Mouse (Mus musculus) heart, embryonic 14.5 days (tissue): ENCODE data around the gene Tysnd1. TPM values are rescaled to one million over a fixed set of nuclear protein-coding genes. Genes with fewer than 3 reads are reported as not detected.

Experiments
- ATAC-seq: fragments of 200-750 bp; cut with Nextera tagmentation; 2 replicates; pipeline ENCODE4 v1.8.0; 2017; ENCODE audit warnings: low read depth, moderate TSS enrichment; ENCODE audit not compliant: insufficient number of reproducible peaks, insufficient read depth, low FRiP score
- H3K27ac ChIP-seq, 2 experiments: fragments of 200-500 bp in 1 of 2; fragments of 300-500 bp in 1 of 2; sonication (generic) in 1 of 2; replicated peaks in 1 of 2; 2 replicates each; pipeline ENCODE4 v1.5.1; 2012 to 2014; ENCODE audit warnings: low read depth in 2 of 2, low read length in 2 of 2, control low read depth in 1 of 2, mild to moderate bottlenecking in 1 of 2, mixed read lengths in 1 of 2; ENCODE audit not compliant: control insufficient read depth in 1 of 2, insufficient read depth in 1 of 2
- H3K27me3 ChIP-seq: fragments of 300-500 bp; sonication (generic); 2 replicates; pipeline ENCODE4 v1.6.1; 2014; ENCODE audit warnings: mild to moderate bottlenecking, low read length, control low read depth; ENCODE audit not compliant: control insufficient read depth, insufficient read depth
- H3K36me3 ChIP-seq: fragments of 300-500 bp; sonication (generic); 2 replicates; pipeline ENCODE4 v1.6.1; 2014; ENCODE audit warnings: mild to moderate bottlenecking, control low read depth, low read length, mixed read lengths; ENCODE audit not compliant: control insufficient read depth, insufficient read depth
- H3K4me1 ChIP-seq, 2 experiments: fragments of 200-500 bp in 1 of 2; fragments of 300-500 bp in 1 of 2; sonication (generic) in 1 of 2; 2 replicates each; pipeline ENCODE4 v1.6.1; 2012 to 2014; ENCODE audit warnings: low read length in 2 of 2, control low read depth in 1 of 2, mixed read lengths in 1 of 2; ENCODE audit not compliant: control insufficient read depth in 2 of 2, insufficient read depth in 2 of 2
- H3K4me2 ChIP-seq: fragments of 300-500 bp; sonication (generic); 2 replicates; pipeline ENCODE4 v1.6.1; 2014; ENCODE audit warnings: mild to moderate bottlenecking, low read length
- H3K4me3 ChIP-seq, 2 experiments: fragments of 200-500 bp in 1 of 2; fragments of 300-500 bp in 1 of 2; sonication (generic) in 1 of 2; 2 replicates each; pipeline ENCODE4 v1.5.1; 2012 to 2014; ENCODE audit warnings: low read length in 2 of 2, mild to moderate bottlenecking in 2 of 2, control low read depth in 1 of 2, low read depth in 1 of 2, moderate library complexity in 1 of 2; ENCODE audit not compliant: control insufficient read depth in 1 of 2, insufficient read depth in 1 of 2
- H3K9ac ChIP-seq: fragments of 300-500 bp; sonication (generic); 2 replicates; pipeline ENCODE4 v1.6.1; 2014; ENCODE audit warnings: mild to moderate bottlenecking, low read length
- H3K9me3 ChIP-seq: fragments of 300-500 bp; sonication (generic); 2 replicates; pipeline ENCODE4 v1.6.1; 2016; ENCODE audit warnings: low read length, control low read depth; ENCODE audit not compliant: control insufficient read depth
- WGBS: fragments of 180-500 bp; shearing (Covaris S2); extraction: QIAGEN DNeasy Blood & Tissue Kit; methylation state at CpG from one replicate; pipeline ENCODE4 v1.1.7; 2014; 5-methylcytosine and 5-hydroxymethylcytosine counted together
- polyA plus RNA-seq: library from polyadenylated mRNA; unstranded; fragments of >200 nt; fragmentation: Nextera tagmentation; extraction: Ambion mirVana; gene quantifications from 2 replicates; pipeline ENCODE4 v1.2.1, GENCODE M21; 2014

Gene Tysnd1
- polyA plus RNA-seq, 1 experiment from 2014 or later = 27.5 TPM

GRCm38 (mm10) chr10:61714146-61714545 lies 18.8 kb downstream of the Tysnd1 start:
- Histone ChIP-seq H3K27ac (no peak overlapping the region), H3K27me3 (no peaks in the 10 kb centered on the region), H3K4me1 (peaks cover 11 to 12% of the 10 kb centered on the region in 2 experiments), H3K4me2 (no peak overlapping the region), H3K9ac (no peak overlapping the region), H3K4me3 (no peak overlapping the region), H3K36me3 (no peaks in the 10 kb centered on the region), H3K9me3 (no peaks in the 10 kb centered on the region)
- WGBS = 91% methylated on average over 4 of the region's 4 CpGs
- ATAC-seq = no peak

- Histone ChIP-seq H3K9me3 (no peaks in the 10 kb centered on the region), H3K36me3 (no peaks in the 10 kb centered on the region), H3K4me2 (peak within 1 kb of the TSS; percentile 91), H3K27ac (peak within 1 kb of the TSS; percentile 45 to 47), H3K4me3 (peak within 1 kb of the TSS; percentile 74 to 79), H3K27me3 (no peaks in the 10 kb centered on the region), H3K9ac (peak within 1 kb of the TSS; percentile 82), H3K4me1 (peaks cover 11 to 12% of the 10 kb centered on the region in 2 experiments)
- WGBS = 15% methylated on average over 30 of the region's 36 CpGs
- peak; percentile 93 for ATAC-seq
These were observed 19.6 kb downstream of the Tysnd1 start, which contains the start of gene Aifm2 for GRCm38 (mm10) chr10:61714771-61715461. TSS of gene Aifm2 (plus strand) at chr10:61715263.

- no peak for ATAC-seq
- Histone ChIP-seq H3K27ac (peak overlapping the region; percentile 2 to 47; a peak in 1 of 4 replicates), H3K9me3 (no peaks in the 10 kb centered on the region), H3K36me3 (no peaks in the 10 kb centered on the region), H3K9ac (peak overlapping the region; percentile 82), H3K4me1 (peaks cover 11 to 12% of the 10 kb centered on the region in 2 experiments), H3K4me2 (peak overlapping the region; percentile 91), H3K27me3 (no peaks in the 10 kb centered on the region), H3K4me3 (peak overlapping the region; percentile 74 to 79)
- WGBS = 4% methylated on average over 11 of the region's 11 CpGs
These were observed 20.1 kb downstream of the Tysnd1 start for GRCm38 (mm10) chr10:61715462-61715837.

- no peaks in the 10 kb centered on the region for H3K9me3 ChIP-seq
- H3K27ac ChIP-seq = no peak overlapping the region
- H3K36me3 ChIP-seq = no peaks in the 10 kb centered on the region
- ATAC-seq = no peak
- WGBS = 69% methylated on average over 7 of the region's 7 CpGs
- peak overlapping the region; percentile 91 for H3K4me2 ChIP-seq
- no peaks in the 10 kb centered on the region for H3K27me3 ChIP-seq
- H3K4me3 ChIP-seq = peak overlapping the region; percentile 74 to 79; a peak in 3 of 4 replicates
- H3K4me1 ChIP-seq = peaks cover 11 to 12% of the 10 kb centered on the region in 2 experiments
- H3K9ac ChIP-seq = peak overlapping the region; percentile 82
These were observed 20.9 kb downstream of the Tysnd1 start for GRCm38 (mm10) chr10:61715996-61716864.

- no peak for ATAC-seq
- Histone ChIP-seq H3K27me3 (no peaks in the 10 kb centered on the region), H3K9me3 (no peaks in the 10 kb centered on the region), H3K9ac (no peak overlapping the region), H3K27ac (no peak overlapping the region), H3K36me3 (no peaks in the 10 kb centered on the region), H3K4me2 (no peak overlapping the region), H3K4me1 (peaks cover 11 to 12% of the 10 kb centered on the region in 2 experiments), H3K4me3 (no peak overlapping the region)
- WGBS = 88% methylated on average over 12 of the region's 12 CpGs
These were observed 22.3 kb downstream of the Tysnd1 start for GRCm38 (mm10) chr10:61717406-61718296.

GRCm38 (mm10) chr10:61720331-61720730 lies 25.0 kb downstream of the Tysnd1 start:
- H3K9ac ChIP-seq = no peak overlapping the region
- no peak overlapping the region for H3K27ac ChIP-seq
- no peak for ATAC-seq
- H3K4me2 ChIP-seq = no peak overlapping the region
- no peaks in the 10 kb centered on the region for H3K36me3 ChIP-seq
- 79% methylated on average over 7 of the region's 7 CpGs for WGBS
- no peaks in the 10 kb centered on the region for H3K9me3 ChIP-seq
- peaks cover 11 to 14% of the 10 kb centered on the region in 2 experiments for H3K4me1 ChIP-seq
- H3K27me3 ChIP-seq = no peaks in the 10 kb centered on the region
- no peak overlapping the region for H3K4me3 ChIP-seq

- peaks cover 10% of the 10 kb centered on the region; the same call in 1 of the 2 replicates for H3K36me3 ChIP-seq
- no peak overlapping the region for H3K4me3 ChIP-seq
- no peak overlapping the region for H3K27ac ChIP-seq
- H3K4me1 ChIP-seq = peaks cover 4 to 6% of the 10 kb centered on the region in 2 experiments; a peak in 3 of 4 replicates
- no peaks in the 10 kb centered on the region for H3K9me3 ChIP-seq
- 78% methylated on average over 3 of the region's 3 CpGs for WGBS
- no peak overlapping the region for H3K9ac ChIP-seq
- no peaks in the 10 kb centered on the region for H3K27me3 ChIP-seq
- no peak overlapping the region for H3K4me2 ChIP-seq
- ATAC-seq = no peak
These were observed 26.9 kb downstream of the Tysnd1 start for GRCm38 (mm10) chr10:61722215-61722614.
